Mouse (Mus musculus): ENCODE measurements at regions not wholly inside any gene's neighbourhood (a gene's known extent, or its start where the extent isn't known, plus 50 kb on each side); places are given as distances from the start of the nearest gene placed in this dataset.
A peak's percentile ranks its signal among the peaks of the same experiment; 100 is the strongest.

GRCm38 (mm10) chr10:98744246-98744645, 170.0 kb upstream of the Atp2b1 start:
- Histone ChIP-seq H3K9ac (replicated peaks) (no peak overlapping the region), H3K4me3 (ENCODE audit: low read depth, low read length) (no peak overlapping the region), H3K27ac (ENCODE audit: low read depth) (no peak overlapping the region), H3K36me3 (replicated peaks; ENCODE audit: insufficient read depth, low read length) (no peaks in the 10 kb centered on the region), H3K4me2 (ENCODE audit: low read depth, low read length) (no peak overlapping the region), H3K27me3 (ENCODE audit: insufficient read depth, low read length) (no peaks in the 10 kb centered on the region), H3K4me1 (ENCODE audit: insufficient read depth) (peaks cover 10% of the 10 kb centered on the region), H3K9me3 (ENCODE audit: low read length) (no peaks in the 10 kb centered on the region)
- TF ChIP-seq CTCF (IDR thresholded peaks at IDR 0.05; ENCODE audit: low read depth) = no peak
- 25% methylated on average over 6 of the region's 6 CpGs for WGBS (ENCODE audit: insufficient replicate concordance)
- DNase-seq (no peak), ATAC-seq (peak; percentile 51)

GRCm38 (mm10) chr10:98744662-98745061, 169.5 kb upstream of the Atp2b1 start:
- TF ChIP-seq CTCF (IDR thresholded peaks at IDR 0.05; ENCODE audit: low read depth) (no peak), EP300 (IDR thresholded peaks at IDR 0.05; ENCODE audit: low read depth) (no peak)
- Histone ChIP-seq H3K9me3 (ENCODE audit: low read length) (no peaks in the 10 kb centered on the region), H3K36me3 (replicated peaks; ENCODE audit: insufficient read depth, low read length) (no peaks in the 10 kb centered on the region), H3K27ac (ENCODE audit: low read depth) (no peak overlapping the region), H3K9ac (replicated peaks) (no peak overlapping the region), H3K27me3 (ENCODE audit: insufficient read depth, low read length) (no peaks in the 10 kb centered on the region), H3K4me1 (ENCODE audit: insufficient read depth) (peaks cover 10% of the 10 kb centered on the region), H3K4me3 (ENCODE audit: low read depth, low read length) (no peak overlapping the region), H3K4me2 (ENCODE audit: low read depth, low read length) (no peak overlapping the region)
- DNase-seq (no peak), ATAC-seq (no peak)
- WGBS (ENCODE audit: insufficient replicate concordance) = 39% methylated on average over 6 of the region's 6 CpGs

GRCm38 (mm10) chr10:98745409-98745808, 168.8 kb upstream of the Atp2b1 start:
- H3K4me1 ChIP-seq (ENCODE audit: insufficient read depth) = peaks cover 10% of the 10 kb centered on the region
- H3K9ac ChIP-seq (replicated peaks) = no peak overlapping the region
- 54% methylated on average over 2 of the region's 2 CpGs for WGBS (ENCODE audit: insufficient replicate concordance)
- no peaks in the 10 kb centered on the region for H3K27me3 ChIP-seq (ENCODE audit: insufficient read depth, low read length)
- no peaks in the 10 kb centered on the region for H3K9me3 ChIP-seq (ENCODE audit: low read length)
- DNase-seq (no peak), ATAC-seq (no peak)
- no peak overlapping the region for H3K27ac ChIP-seq (ENCODE audit: low read depth)
- no peak overlapping the region for H3K4me2 ChIP-seq (ENCODE audit: low read depth, low read length)
- no peaks in the 10 kb centered on the region for H3K36me3 ChIP-seq (replicated peaks; ENCODE audit: insufficient read depth, low read length)
- TF ChIP-seq EP300 (IDR thresholded peaks at IDR 0.05; ENCODE audit: low read depth) = no peak
- no peak for TF ChIP-seq CTCF (IDR thresholded peaks at IDR 0.05; ENCODE audit: low read depth)
- H3K4me3 ChIP-seq (ENCODE audit: low read depth, low read length) = no peak overlapping the region

- no peak overlapping the region for H3K4me3 ChIP-seq (ENCODE audit: low read depth, low read length)
- 75% methylated on average over 5 of the region's 5 CpGs for WGBS (ENCODE audit: insufficient replicate concordance)
- TF ChIP-seq CTCF (IDR thresholded peaks at IDR 0.05; ENCODE audit: low read depth) (no peak), EP300 (IDR thresholded peaks at IDR 0.05; ENCODE audit: low read depth) (no peak)
- DNase-seq (no peak), ATAC-seq (no peak)
- no peak overlapping the region for H3K27ac ChIP-seq (ENCODE audit: low read depth)
- no peak overlapping the region for H3K9ac ChIP-seq (replicated peaks)
- no peaks in the 10 kb centered on the region for H3K9me3 ChIP-seq (ENCODE audit: low read length)
- H3K27me3 ChIP-seq (ENCODE audit: insufficient read depth, low read length) = no peaks in the 10 kb centered on the region
- H3K36me3 ChIP-seq (replicated peaks; ENCODE audit: insufficient read depth, low read length) = no peaks in the 10 kb centered on the region
- H3K4me1 ChIP-seq (ENCODE audit: insufficient read depth) = peaks cover 10% of the 10 kb centered on the region
- no peak overlapping the region for H3K4me2 ChIP-seq (ENCODE audit: low read depth, low read length)
These were observed 168.3 kb upstream of the Atp2b1 start for GRCm38 (mm10) chr10:98745861-98746260.

DNA sequence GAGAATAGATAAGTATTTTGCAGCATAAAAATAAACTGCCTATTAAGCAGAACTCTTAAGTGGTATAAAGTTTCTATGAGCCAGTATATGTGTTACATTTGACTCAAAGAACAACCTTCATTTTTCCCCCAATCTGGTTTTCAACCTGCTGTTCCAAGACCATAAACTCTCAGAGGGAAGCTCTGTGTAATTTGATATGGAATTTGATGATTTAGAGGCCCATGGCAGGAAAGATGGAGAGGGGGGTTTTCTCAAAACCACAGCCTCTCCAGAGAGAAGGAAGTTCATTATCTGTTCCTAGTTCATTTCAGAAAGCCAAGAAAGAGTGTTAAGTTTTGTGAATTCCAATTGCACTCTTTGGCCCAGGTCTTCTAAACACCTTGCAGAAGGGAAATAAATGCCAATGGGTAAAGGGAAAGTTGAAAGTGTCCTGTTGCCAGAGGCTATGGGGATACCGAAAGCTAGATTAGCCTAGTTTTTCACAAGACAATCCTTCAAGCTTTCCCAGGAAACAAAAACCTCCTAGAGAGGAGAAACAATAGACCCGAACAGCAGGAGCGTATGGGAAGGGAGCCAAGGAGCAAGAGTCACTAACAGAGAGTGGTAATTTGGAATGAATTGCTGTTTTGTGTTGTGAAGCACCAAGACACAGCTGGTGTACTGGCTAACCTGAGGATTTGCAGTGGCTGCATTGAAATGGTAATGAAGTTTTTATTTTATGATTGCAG, 165.2 kb upstream of the Atp2b1 start:
- no peak for ATAC-seq
- no peak for DNase-seq

DNA sequence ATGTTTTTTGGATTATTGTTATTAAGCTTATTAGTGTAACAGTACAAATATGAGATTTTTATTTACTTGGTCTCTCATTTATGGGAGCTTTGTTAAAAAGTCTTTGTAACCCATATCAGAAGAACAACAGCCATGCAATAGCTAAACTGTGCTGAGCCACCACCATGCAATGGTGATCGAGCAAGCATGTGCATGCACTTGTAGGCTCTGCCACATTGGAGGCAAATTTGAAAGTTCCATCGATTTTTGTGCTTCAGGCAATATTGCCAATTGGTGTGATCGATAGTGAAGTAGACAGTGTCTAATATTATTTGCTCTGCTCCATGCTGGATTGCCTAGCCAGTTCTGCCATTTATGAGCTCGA, 164.6 kb upstream of the Atp2b1 start:
- ATAC-seq = no peak

More for the DNA sequence above, 165.2 kb upstream of the Atp2b1 start:
- Histone ChIP-seq H3K27ac (ENCODE audit: low read depth) (no peak overlapping the region), H3K9ac (replicated peaks) (no peak overlapping the region), H3K4me1 (ENCODE audit: insufficient read depth) (peaks cover 2% of the 10 kb centered on the region), H3K4me2 (ENCODE audit: low read depth, low read length) (no peak overlapping the region), H3K9me3 (ENCODE audit: low read length) (no peaks in the 10 kb centered on the region), H3K27me3 (ENCODE audit: insufficient read depth, low read length) (no peaks in the 10 kb centered on the region), H3K4me3 (ENCODE audit: low read depth, low read length) (no peak overlapping the region), H3K36me3 (replicated peaks; ENCODE audit: insufficient read depth, low read length) (no peaks in the 10 kb centered on the region)
- whole genome bisulfite sequencing (ENCODE audit: insufficient replicate concordance) = 54% methylated on average over 3 of the region's 3 CpGs
- TF ChIP-seq EP300 (IDR thresholded peaks at IDR 0.05; ENCODE audit: low read depth) = no peak
- TF ChIP-seq CTCF (IDR thresholded peaks at IDR 0.05; ENCODE audit: low read depth) = no peak

More for the DNA sequence above, 164.6 kb upstream of the Atp2b1 start:
- Histone ChIP-seq H3K27ac (ENCODE audit: low read depth) (no peak overlapping the region), H3K36me3 (replicated peaks; ENCODE audit: insufficient read depth, low read length) (no peaks in the 10 kb centered on the region), H3K4me1 (ENCODE audit: insufficient read depth) (no peaks in the 10 kb centered on the region; the same call in 1 of the 2 replicates), H3K9ac (replicated peaks) (no peak overlapping the region), H3K9me3 (ENCODE audit: low read length) (no peaks in the 10 kb centered on the region), H3K4me3 (ENCODE audit: low read depth, low read length) (no peak overlapping the region), H3K27me3 (ENCODE audit: insufficient read depth, low read length) (no peaks in the 10 kb centered on the region), H3K4me2 (ENCODE audit: low read depth, low read length) (no peak overlapping the region)
- TF ChIP-seq EP300 (IDR thresholded peaks at IDR 0.05; ENCODE audit: low read depth) (no peak), CTCF (IDR thresholded peaks at IDR 0.05; ENCODE audit: low read depth) (no peak)
- DNase-seq = no peak
- WGBS (ENCODE audit: insufficient replicate concordance) = 81% methylated on average over 4 of the region's 4 CpGs

All from liver, postnatal 0 days (tissue).